Mouse (Mus musculus) lung, embryonic 15.5 days (tissue): ENCODE results near the gene Rasl10b. TPM values are rescaled to one million over a fixed set of nuclear protein-coding genes. Genes with fewer than 3 reads are reported as not detected.
A peak's percentile ranks its signal among the peaks of the same experiment; 100 is the strongest.

ENCODE experiments used
- ATAC-seq: fragments of 200-750 bp; cut with Nextera tagmentation; 2 replicates; pipeline ENCODE4 v1.8.0; 2017; ENCODE audit warnings: moderate number of reproducible peaks, borderline replicate concordance; ENCODE audit not compliant: low FRiP score, low TSS enrichment; ENCODE audit errors: extremely low read depth
- H3K27ac ChIP-seq: fragments of 300-500 bp; sonication (generic); 2 replicates; pipeline ENCODE4 v1.5.1; 2015; ENCODE audit warnings: moderate library complexity, mild to moderate bottlenecking, inconsistent platforms
- H3K27me3 ChIP-seq: fragments of 300-500 bp; sonication (generic); 2 replicates; pipeline ENCODE4 v1.6.1; 2015; ENCODE audit warnings: inconsistent platforms
- H3K36me3 ChIP-seq: fragments of 300-500 bp; sonication (generic); 2 replicates; pipeline ENCODE4 v1.6.1; 2015; ENCODE audit warnings: inconsistent platforms
- H3K4me1 ChIP-seq: fragments of 300-500 bp; sonication (generic); 2 replicates; pipeline ENCODE4 v1.6.1; 2015; ENCODE audit warnings: inconsistent platforms
- H3K4me2 ChIP-seq: fragments of 300-500 bp; sonication (generic); 2 replicates; pipeline ENCODE4 v1.6.1; 2015; ENCODE audit warnings: inconsistent platforms, mild to moderate bottlenecking, moderate library complexity
- H3K4me3 ChIP-seq: fragments of 300-500 bp; sonication (generic); 2 replicates; pipeline ENCODE4 v1.5.1; 2015; ENCODE audit warnings: mild to moderate bottlenecking, inconsistent platforms
- H3K9ac ChIP-seq: fragments of 300-500 bp; sonication (generic); 2 replicates; pipeline ENCODE4 v1.6.1; 2015; ENCODE audit warnings: inconsistent platforms
- H3K9me3 ChIP-seq: fragments of 300-500 bp; sonication (generic); 2 replicates; pipeline ENCODE4 v1.6.1; 2016; ENCODE audit warnings: inconsistent platforms
- WGBS: fragments of 180-500 bp; shearing (Covaris S2); methylation state at CpG from one replicate; pipeline ENCODE4 v1.1.7; 2015; 5-methylcytosine and 5-hydroxymethylcytosine counted together
- polyA plus RNA-seq: library from polyadenylated mRNA; unstranded; fragments of >200 nt; fragmentation: Nextera tagmentation; extraction: Ambion mirVana; gene quantifications from 2 replicates; pipeline ENCODE4 v1.2.1, GENCODE M21; 2015

The Rasl10b gene
- polyA plus RNA-seq, result 1.3 and 1.8 TPM in 2 replicates

DNA sequence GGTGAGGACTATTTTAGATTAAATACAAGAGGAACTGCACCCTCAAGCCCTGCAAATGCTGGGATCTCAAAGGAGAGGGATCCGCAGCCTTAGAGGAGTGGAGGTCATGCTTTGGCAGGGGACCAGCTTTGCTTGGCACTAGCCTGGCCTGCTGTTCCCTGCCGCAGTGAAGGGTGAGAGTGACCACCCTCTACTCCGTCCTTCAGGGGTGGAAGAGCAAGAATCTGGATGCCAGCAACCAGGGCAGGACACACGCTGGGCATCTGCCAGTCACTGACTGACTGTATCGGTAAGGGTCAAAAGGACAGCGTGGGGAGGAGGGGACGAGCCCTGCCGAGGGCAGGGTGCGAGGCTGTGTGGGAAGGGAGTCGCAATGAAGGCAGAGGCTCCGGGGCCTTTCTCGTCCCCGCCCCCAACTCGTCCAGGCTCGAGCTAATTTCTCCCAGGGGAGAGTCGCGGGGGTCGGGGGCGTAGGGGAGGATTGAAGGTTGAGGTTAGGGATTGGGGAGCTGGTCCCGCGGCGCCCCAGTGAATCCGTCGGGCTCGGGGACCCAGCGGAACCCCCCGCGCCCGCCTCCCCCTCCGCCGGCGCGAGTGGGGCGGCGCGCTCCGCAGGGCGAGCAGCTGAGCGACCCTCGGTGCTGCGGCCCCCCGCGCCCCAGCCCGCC lies at the start of gene Rasl10b:
TSS of gene Rasl10b (plus strand) at position 51 of the 668 bp plus-strand sequence.
- WGBS, result under 1% methylated on average over 34 of the region's 44 CpGs
- peaks cover 12% of the 10 kb centered on the region; the same call in 1 of the 2 replicates for H3K27me3 ChIP-seq
- peaks cover 4% of the 10 kb centered on the region for H3K4me1 ChIP-seq
- peak within 1 kb of the TSS; percentile 47 for H3K9ac ChIP-seq
- no peak within 1 kb of the TSS for H3K27ac ChIP-seq
- H3K9me3 ChIP-seq, result no peaks in the 10 kb centered on the region
- H3K4me2 ChIP-seq, result peak within 1 kb of the TSS; percentile 95
- peak within 1 kb of the TSS; percentile 73 for H3K4me3 ChIP-seq
- no peaks in the 10 kb centered on the region for H3K36me3 ChIP-seq
- ATAC-seq, result peak; percentile 48

DNA sequence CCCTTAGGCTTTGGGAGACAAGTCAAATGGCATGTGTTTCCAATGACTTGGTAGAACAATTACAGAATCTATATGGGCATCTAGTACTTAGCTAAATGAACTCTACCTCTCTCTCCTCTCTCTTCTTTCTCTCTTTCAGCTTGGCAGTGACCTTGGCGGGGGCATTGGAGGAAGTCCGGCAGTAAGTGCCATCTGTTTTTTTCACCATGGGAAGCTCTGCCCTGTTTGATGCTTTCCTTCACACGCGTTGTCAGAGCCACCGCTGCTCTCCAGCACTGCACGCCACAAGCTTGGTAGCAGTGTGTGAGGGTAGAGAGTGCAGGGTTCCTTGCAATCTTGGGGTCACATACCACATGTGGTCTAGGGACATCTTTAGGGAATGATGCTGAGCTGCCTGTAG lies 44.3 kb upstream of the Rasl10b start:
- ATAC-seq, result no peak
- Histone ChIP-seq H3K4me3 (no peak overlapping the region), H3K27ac (no peak overlapping the region), H3K4me1 (no peaks in the 10 kb centered on the region), H3K9me3 (no peaks in the 10 kb centered on the region), H3K4me2 (no peak overlapping the region), H3K27me3 (no peaks in the 10 kb centered on the region), H3K36me3 (peaks cover 37% of the 10 kb centered on the region), H3K9ac (no peak overlapping the region)
- 93% methylated on average over 6 of the region's 6 CpGs for WGBS

DNA sequence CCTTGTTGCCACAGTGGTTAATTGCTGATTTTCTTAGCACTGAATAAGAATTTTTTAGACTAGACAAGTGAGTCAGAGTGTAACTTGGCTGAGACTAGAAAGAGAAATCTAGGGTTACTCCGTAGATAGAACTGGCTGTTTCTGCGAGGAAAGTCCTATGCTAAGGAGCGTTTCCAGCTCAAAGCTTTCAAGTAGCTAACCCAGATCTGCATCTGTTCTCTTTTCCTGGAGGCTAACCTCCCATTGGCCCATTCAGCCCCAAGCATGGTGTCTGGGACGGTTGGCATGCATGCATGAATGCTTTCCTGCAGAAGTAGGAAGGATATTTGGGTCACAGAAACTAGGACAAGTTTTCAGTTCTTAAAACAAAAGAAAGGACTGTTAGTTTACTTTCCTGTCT lies 37.7 kb upstream of the Rasl10b start:
- Histone ChIP-seq H3K36me3 (peaks cover 53% of the 10 kb centered on the region), H3K27me3 (no peaks in the 10 kb centered on the region), H3K4me3 (no peak overlapping the region), H3K9ac (no peak overlapping the region), H3K4me1 (no peaks in the 10 kb centered on the region), H3K9me3 (no peaks in the 10 kb centered on the region), H3K27ac (no peak overlapping the region), H3K4me2 (no peak overlapping the region)
- WGBS, result 87% methylated on average over 4 of the region's 4 CpGs
- ATAC-seq, result no peak

DNA sequence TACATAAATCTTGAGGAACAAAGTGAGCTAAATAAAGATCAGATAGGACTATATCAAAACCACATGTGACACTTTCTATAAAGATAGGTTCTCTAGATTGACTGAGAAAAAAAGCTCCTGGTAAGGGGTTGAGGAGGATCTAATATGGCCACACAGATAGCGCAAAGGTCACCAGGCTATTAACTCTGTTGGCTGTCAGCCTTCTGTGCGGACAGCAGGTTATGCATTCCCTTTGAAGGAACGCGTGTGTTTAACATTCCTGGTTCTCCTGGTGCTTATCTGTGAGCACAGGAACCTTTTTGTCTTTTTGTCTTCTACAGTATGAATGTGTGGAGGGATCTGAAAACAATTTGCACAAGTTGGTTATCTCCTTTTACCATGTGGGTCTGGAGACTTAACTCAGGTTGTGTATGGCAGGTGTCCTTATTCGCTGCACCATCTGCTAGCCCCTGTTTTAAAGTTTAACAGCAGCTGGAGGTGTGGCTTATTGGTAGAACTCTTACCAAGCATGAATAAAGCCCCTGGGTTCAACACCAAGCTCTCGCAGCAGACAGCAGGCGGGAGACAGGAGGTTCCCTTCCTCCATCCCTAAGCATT lies 29.1 kb upstream of the Rasl10b start:
- Histone ChIP-seq H3K27me3 (no peaks in the 10 kb centered on the region), H3K36me3 (peaks cover 8% of the 10 kb centered on the region; the same call in 1 of the 2 replicates), H3K4me2 (no peak overlapping the region), H3K27ac (no peak overlapping the region), H3K4me3 (no peak overlapping the region), H3K9ac (no peak overlapping the region), H3K9me3 (no peaks in the 10 kb centered on the region), H3K4me1 (no peaks in the 10 kb centered on the region)
- WGBS, result 65% methylated on average over 7 of the region's 7 CpGs
- no peak for ATAC-seq

DNA sequence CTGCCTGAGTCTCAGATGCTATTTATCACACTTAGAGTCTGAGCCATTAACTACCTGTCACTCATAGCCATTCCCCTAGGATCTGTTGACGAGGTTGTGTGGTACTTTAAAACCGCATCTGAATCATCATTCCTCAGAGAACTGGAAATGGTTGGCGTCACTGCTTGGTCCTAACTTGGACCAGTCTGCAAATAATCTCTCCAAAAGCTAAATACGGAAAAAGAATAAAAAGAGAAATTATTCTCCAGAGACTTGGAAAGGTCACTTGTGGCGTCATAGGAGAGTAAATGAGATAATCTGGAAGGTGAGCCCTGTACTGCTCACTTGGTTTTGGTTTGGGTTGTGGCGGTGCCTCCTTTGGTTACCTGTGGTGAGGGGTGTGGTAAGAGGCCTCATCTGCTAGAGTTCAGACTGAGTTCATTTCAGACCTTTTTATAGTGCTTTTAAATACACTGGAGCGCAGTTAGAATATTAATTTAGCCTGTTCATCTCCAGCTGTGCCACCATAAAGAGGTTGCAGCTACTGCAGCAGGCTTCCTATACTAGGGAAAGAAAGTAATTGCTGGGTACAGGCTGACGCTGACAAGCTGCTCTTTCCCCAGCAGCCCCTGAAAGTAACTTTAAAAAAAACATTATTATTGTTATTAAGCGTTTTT lies 25.9 kb upstream of the Rasl10b start:
- H3K27ac ChIP-seq, result no peak overlapping the region
- H3K9me3 ChIP-seq, result no peaks in the 10 kb centered on the region
- no peak overlapping the region for H3K9ac ChIP-seq
- no peaks in the 10 kb centered on the region for H3K4me1 ChIP-seq
- no peak for ATAC-seq
- H3K36me3 ChIP-seq, result peaks cover 2% of the 10 kb centered on the region; the same call in 1 of the 2 replicates
- 78% methylated on average over 9 of the region's 9 CpGs for WGBS
- no peak overlapping the region for H3K4me2 ChIP-seq
- H3K4me3 ChIP-seq, result no peak overlapping the region
- H3K27me3 ChIP-seq, result no peaks in the 10 kb centered on the region

DNA sequence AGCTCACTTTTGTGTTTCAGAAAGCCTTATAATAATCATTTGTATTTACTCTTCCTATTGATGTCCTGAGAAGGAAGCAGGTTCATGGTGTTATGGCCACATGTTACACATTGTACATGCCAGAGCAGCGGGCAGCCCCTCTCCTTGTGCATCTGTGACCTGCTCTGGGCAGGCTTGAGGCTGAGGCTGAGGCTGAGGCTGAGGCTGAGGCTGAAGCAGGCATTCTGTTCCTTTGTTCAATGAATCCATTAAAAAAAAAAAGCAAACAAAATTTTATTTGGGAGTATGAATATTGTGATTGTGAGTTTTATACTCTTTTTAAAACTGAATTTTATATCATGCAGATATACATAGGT lies 25.4 kb upstream of the Rasl10b start:
- H3K9me3 ChIP-seq, result no peaks in the 10 kb centered on the region
- H3K4me1 ChIP-seq, result no peaks in the 10 kb centered on the region
- no peak overlapping the region for H3K27ac ChIP-seq
- no peak overlapping the region for H3K4me2 ChIP-seq
- no peaks in the 10 kb centered on the region for H3K27me3 ChIP-seq
- no peaks in the 10 kb centered on the region; the same call in 1 of the 2 replicates for H3K36me3 ChIP-seq
- WGBS, result 86% methylated on average over 1 of the region's 1 CpGs
- ATAC-seq, result no peak
- no peak overlapping the region for H3K4me3 ChIP-seq
- H3K9ac ChIP-seq, result no peak overlapping the region

DNA sequence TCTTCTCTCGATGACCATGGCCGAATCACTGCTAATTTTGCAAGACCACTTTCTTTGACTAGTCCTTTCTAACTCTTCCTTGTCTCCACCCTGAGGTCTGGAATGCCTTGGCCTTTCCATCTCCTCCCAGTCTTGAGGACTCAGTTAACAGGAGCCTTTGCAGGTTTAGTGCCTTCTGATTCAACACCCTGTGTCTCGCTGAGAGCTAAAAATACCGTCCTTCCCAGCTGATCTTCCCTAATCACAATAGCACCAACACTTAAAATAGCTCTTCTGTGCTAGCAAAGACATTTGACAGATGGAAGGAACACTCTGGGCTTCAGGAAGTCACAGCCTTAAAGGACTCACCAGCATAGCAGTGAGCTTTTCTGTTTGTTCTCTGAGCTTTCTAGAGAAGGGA lies 15.9 kb upstream of the Rasl10b start:
- Histone ChIP-seq H3K4me1 (no peaks in the 10 kb centered on the region), H3K27ac (no peak overlapping the region), H3K4me3 (no peak overlapping the region), H3K9ac (no peak overlapping the region), H3K27me3 (no peaks in the 10 kb centered on the region), H3K9me3 (no peaks in the 10 kb centered on the region), H3K4me2 (no peak overlapping the region), H3K36me3 (peaks cover 44% of the 10 kb centered on the region)
- 88% methylated on average over 4 of the region's 4 CpGs for WGBS
- ATAC-seq, result no peak

DNA sequence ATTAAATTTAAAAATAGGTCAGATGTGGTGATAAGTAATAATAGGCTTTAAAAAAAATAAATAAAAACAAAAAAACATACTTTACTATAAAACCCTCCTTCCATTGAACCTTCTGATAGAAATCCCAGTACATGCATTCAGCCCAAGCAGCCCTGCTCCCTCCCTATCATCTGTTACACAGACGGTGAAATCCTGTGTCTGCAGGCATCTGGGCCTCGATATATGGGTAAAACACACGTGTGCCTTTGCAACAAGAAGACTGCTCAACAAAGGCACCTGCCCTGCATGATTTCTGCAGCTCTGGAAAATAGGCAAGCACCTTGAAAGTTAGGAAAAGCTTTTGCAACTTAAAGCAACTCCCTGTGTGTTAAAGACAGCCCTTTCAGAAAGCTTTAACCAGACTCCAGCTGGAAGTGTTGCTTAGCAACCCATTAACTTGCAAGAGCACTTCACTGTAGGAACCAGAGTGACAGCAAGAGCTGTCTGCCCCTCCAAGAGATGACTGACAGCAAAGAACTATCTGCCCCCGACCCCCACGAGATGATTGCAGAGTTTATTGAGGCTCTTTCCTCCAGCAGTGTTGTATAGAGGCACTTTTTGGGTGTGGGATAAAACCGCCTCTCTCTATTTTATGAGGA lies 14.0 kb upstream of the Rasl10b start:
- 52% methylated on average over 6 of the region's 6 CpGs for WGBS
- peaks cover 55% of the 10 kb centered on the region for H3K36me3 ChIP-seq
- no peak for ATAC-seq

DNA sequence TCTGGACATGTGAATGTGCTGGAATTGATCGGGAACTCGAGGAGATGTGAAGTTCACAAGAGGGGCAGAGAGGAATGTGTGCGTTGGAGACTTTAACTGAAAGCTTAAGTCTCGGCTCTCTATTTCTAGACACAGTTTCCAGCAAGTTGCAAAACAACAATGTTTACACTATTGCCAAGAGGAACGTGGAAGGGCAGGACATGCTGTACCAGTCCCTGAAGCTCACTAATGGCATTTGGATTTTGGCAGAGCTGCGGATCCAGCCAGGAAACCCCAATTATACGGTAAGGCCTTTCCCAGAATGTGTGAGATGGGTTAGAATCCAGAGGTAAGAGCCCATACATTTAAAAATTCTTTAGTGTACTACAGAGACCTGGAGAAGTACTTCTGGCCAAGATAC lies 11.3 kb upstream of the Rasl10b start:
- Histone ChIP-seq H3K4me2 (no peak overlapping the region), H3K27ac (no peak overlapping the region), H3K9ac (no peak overlapping the region), H3K4me3 (no peak overlapping the region), H3K4me1 (no peaks in the 10 kb centered on the region), H3K36me3 (peaks cover 40% of the 10 kb centered on the region), H3K27me3 (no peaks in the 10 kb centered on the region), H3K9me3 (no peaks in the 10 kb centered on the region)
- no peak for ATAC-seq
- WGBS, result 78% methylated on average over 7 of the region's 7 CpGs

More for the DNA sequence above, 14.0 kb upstream of the Rasl10b start:
- Histone ChIP-seq H3K27me3 (no peaks in the 10 kb centered on the region), H3K4me2 (no peak overlapping the region), H3K4me1 (no peaks in the 10 kb centered on the region), H3K4me3 (no peak overlapping the region), H3K9me3 (no peaks in the 10 kb centered on the region), H3K27ac (no peak overlapping the region), H3K9ac (no peak overlapping the region)

DNA sequence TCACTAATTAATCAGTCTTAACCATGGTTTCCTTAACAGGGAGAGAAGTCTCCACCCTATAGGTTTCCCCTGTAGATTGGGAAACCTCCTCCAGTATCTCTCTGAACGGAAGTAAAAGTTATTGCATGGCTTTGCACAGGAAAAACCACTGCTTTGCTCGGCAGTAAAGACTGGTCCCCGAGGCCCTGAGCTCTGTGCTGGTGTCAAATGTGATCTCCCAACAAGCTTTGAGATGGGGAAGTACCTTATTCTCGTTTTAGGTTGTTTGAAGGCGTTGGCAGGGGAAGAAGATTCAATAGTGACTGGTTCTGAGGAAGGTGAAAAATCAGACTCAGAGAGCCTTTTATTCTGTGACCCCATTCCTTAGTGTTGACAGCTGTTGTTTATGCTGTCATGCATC lies 10.2 kb upstream of the Rasl10b start:
- Histone ChIP-seq H3K9ac (no peak overlapping the region), H3K4me2 (no peak overlapping the region), H3K4me1 (no peaks in the 10 kb centered on the region), H3K9me3 (no peaks in the 10 kb centered on the region), H3K4me3 (no peak overlapping the region), H3K36me3 (peaks cover 43% of the 10 kb centered on the region), H3K27me3 (no peaks in the 10 kb centered on the region), H3K27ac (no peak overlapping the region)
- 75% methylated on average over 5 of the region's 5 CpGs for WGBS
- ATAC-seq, result no peak

DNA sequence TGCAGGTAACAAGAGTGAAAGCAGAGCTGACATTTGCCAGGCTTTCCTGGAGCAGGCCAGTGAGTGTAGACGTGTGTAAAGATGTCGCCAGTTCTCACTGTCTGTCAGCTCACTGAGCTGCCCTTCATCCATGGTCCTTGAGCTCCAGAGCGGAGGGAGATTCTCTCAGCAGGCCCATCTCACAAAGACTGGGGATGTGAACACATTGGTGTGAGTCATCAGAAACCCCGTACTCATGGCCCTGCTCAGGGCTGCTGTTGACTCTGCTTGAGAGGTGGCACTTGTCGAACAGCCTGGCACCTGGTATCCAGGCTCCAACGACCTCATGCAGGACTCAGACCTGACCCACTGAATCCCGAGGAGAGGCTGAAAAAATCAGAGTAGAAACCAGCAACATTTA lies 5.2 kb upstream of the Rasl10b start:
- Histone ChIP-seq H3K9ac (no peak overlapping the region), H3K36me3 (peaks cover 22% of the 10 kb centered on the region), H3K9me3 (no peaks in the 10 kb centered on the region), H3K27me3 (no peaks in the 10 kb centered on the region), H3K27ac (no peak overlapping the region), H3K4me3 (no peak overlapping the region), H3K4me1 (no peaks in the 10 kb centered on the region), H3K4me2 (no peak overlapping the region)
- WGBS, result 75% methylated on average over 7 of the region's 7 CpGs
- ATAC-seq, result no peak

DNA sequence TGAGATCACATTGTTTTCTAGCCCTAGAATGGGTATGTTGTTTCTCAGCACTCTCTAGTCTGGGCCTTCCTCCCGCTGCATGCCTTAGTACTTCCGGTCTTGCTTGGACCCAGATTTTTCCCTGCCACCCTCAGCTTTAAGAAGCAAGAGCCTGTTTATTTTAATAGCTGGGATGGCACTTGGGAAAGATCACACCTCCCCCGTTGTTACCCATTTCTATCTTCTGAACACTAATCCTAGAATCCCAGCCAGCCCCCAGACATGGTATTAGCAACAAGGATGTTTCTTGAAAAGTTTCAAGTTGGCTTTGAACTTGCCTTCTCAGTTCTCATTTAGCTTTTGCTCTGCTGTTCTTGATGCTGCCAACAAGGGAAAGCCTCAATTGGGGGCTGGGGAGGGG lies 2.5 kb upstream of the Rasl10b start:
- Histone ChIP-seq H3K27ac (no peak overlapping the region), H3K9me3 (no peaks in the 10 kb centered on the region), H3K27me3 (peaks cover 8% of the 10 kb centered on the region; the same call in 1 of the 2 replicates), H3K4me3 (no peak overlapping the region), H3K9ac (no peak overlapping the region), H3K36me3 (peaks cover 14% of the 10 kb centered on the region), H3K4me2 (no peak overlapping the region), H3K4me1 (peaks cover 4% of the 10 kb centered on the region)
- 34% methylated on average over 3 of the region's 3 CpGs for WGBS
- no peak for ATAC-seq
